Mouse (Mus musculus) left cerebral cortex, postnatal 14 days (tissue): ENCODE data around the gene Grin2b. TPM values are rescaled to one million over a fixed set of nuclear protein-coding genes. Genes with fewer than 3 reads are reported as not detected.

ENCODE experiments used
- DNase-seq, 2 experiments: peaks; one replicate each; pipeline ENCODE4 v3.0.0; 2021 to 2022; ENCODE audit warnings: low spot score in 2 of 2, mixed read lengths in 1 of 2
- intact Hi-C: fragments of 180-260 bp; cut with DNase I; formaldehyde crosslinking; loops from one replicate; pipeline ENCODE4 v1.15.1; 2025
- total RNA-seq, 2 experiments: library from RNA; stranded (reverse); gene quantifications; 2 replicates each; pipeline ENCODE4 v1.2.3; 2021

Grin2b gene
- total RNA-seq, 2 experiments from 2014 or later, result 328 to 355 TPM

- peak in 1 of 2 experiments; percentile 52 for DNase-seq
- intact Hi-C loops, result no loop called here
Observed at GRCm38 (mm10) chr6:135932924-135933323, 240.4 kb downstream of the Grin2b start.

DNA sequence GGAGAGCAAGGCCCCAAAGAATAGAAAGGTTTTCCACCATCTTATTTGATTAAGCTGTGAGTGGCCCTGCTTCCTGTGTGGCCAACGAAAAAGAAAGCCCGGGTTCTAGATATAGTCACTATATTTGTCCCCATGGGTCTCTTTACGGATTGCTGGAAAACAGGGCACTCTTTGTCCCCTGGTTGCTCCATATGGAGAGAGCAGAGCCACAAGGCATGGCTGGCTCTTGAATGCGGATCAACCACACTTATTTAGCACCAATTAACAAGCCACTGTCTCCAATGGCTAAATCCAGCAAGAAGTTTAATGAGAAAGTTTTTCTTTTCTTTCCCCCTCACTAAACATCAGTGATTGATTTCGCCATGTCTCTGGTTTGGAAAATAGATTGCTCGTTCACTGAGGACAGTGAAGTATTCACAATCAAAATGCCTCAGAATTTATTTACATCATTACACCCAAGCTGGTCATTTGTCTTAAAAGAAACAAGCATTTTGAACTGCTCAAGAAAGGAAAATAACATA, 240.9 kb downstream of the Grin2b start:
- intact Hi-C loops, result no loop called here
- no peak for DNase-seq

DNA sequence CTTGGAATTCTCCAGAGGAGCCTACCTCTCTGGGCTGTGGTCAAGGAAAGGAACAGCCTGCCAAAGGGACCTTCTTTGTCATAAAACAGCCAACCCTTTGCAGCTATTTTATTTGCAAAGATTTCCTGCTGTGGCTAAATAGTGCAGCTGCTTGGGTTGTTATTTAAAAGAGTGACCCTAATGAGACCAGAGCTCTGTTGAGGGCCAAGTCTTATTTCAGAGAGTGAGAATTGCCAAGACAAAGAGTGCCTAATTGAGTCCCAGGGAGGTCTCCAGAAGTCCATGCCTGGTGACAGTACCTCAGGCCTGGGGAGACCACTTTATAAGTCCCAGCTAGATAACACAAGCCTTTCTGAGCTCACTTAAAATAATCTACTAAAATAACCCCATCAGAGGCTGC, 255.6 kb downstream of the Grin2b start:
- DNase-seq, result no peak
- intact Hi-C loops, result no loop called here

DNA sequence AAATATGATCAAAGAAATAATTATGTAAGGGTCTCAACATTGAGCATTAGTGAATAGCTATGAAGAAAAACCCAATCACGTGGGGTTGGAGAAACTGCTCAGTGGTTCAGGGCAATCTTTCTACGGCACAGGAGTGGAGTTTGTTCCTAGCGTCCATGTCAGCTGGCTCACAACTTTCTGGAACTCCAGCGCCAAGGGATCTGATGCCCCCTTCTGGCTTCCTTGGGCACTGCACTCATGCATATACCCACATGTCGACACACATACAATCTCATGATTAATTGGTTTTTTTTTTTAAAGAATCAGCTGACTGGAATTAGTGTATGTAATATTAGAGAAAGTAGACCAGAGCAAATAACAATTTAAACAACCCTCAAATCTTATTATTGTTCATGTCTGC, 258.7 kb downstream of the Grin2b start:
- intact Hi-C loops, result no loop called here
- no peak for DNase-seq

GRCm38 (mm10) chr6:135912114-135912513, 261.2 kb downstream of the Grin2b start:
- intact Hi-C loops, result no loop called here
- DNase-seq, result no peak

DNA sequence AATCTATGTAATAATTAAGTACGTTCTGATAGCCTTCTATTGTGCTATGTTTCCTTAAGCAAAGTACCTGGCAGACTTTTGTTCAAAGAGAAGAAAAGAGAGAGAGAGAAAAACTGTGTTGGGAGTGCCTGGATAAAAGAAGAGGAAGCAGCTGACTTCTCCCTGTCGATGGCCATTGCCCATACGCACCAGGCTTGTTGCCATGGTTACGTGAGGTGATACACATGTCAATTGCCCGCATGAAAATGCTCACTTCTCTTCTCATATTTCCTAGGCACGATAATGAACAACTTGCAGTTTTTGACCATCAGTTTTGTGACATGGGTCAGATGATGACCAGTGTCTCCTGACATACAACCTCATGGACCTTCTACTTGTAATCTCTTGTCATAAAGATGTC, 262.2 kb downstream of the Grin2b start:
- intact Hi-C loops, result no loop called here

DNA sequence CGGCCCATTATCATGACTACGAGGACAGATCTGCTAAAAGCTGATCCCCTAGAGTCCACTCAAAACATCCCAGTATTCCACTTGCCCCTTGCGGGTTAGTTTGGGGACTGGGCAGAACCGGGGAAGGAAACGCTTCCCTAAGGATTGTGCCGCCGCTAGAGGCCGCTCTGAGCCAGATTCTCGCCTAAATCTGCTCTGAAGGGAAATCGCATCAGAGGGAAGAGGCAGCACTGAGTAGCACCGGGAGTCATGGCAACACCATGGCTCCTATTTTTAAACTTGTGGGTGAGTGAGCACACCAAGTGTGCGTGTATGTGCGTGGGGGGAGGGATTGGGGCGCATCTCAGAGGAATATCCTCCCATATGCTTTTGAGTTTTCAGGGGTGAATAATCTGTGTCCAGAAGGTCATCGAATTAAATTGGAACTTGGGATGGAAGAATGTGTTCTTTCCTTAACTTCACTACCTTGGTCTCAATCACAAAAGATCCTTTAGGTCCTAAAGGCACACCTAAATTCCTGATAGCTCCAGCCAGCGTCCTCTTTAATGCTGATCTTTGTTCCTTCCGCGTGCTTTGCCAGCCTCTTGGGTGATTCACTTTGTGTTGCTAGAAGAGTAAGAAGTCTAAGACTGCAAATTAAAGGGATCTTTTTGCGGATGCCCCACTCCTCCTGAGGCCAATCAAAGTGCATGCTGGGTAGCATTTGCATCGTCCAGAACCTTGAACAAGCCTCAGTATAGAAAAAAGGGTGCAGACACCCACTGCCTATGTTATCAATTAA, 265.6 kb downstream of the Grin2b start:
- intact Hi-C loops, result loop anchor here (2.0 to 5.0 kb wide), 2 partner anchors 255 to 445 kb away; no protein-coding TSS in a partner anchor
- DNase-seq, result peak; percentile 94

More for the DNA sequence above, 262.2 kb downstream of the Grin2b start:
- no peak for DNase-seq

DNA sequence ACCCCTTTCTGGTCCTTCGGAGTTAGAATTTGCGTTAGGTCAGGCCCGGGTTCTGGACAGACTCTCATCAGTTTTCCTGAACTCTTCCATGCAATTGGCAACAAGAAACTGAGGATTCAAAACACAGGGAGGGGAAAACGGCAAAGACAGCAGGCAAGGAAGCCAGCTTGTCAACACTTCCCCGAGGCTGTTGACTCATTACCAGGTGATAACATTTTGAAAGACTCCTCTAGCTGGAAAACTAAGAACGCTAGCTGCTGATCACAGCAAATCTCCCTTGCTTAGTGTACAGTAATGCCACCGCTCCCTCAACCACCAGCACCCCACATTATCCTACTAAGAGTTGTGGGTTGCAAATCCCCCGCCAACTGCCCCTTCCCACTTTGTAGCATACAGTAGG, 266.2 kb downstream of the Grin2b start:
- intact Hi-C loops, result loop anchor here (2.0 to 5.0 kb wide), 2 partner anchors 255 to 446 kb away; no protein-coding TSS in a partner anchor
- DNase-seq, result no peak

DNA sequence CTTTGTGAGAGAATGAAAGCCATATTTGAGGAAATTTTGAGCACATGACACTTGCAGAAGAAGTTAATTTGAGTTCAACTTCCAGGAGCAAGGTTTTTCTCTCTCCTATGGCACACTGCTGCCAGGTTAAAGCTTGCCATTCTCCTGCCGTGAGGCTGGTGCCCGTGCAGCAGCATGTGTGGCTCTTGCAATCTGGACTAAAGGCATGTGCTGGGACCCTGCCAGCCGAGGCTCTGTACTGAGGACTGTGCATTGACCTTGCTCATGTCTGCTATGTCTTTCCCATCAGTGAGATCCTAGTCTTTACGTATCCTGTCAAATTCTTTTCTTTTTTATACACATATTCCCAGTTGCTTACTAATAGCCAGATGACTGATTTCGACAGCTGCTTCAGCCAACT, 268.9 kb downstream of the Grin2b start:
- intact Hi-C loops, result no loop called here
- DNase-seq, result no peak

- intact Hi-C loops, result loop anchor here (2.0 kb wide), 1 partner anchor 458 kb away; no protein-coding TSS in a partner anchor
- DNase-seq, result peak; percentile 70 to 72
Observed at GRCm38 (mm10) chr6:135900410-135900809, 272.9 kb downstream of the Grin2b start.

- peak; percentile 76 to 80 for DNase-seq
- intact Hi-C loops, result no loop called here
Observed at GRCm38 (mm10) chr6:135899225-135899624, 274.1 kb downstream of the Grin2b start.

GRCm38 (mm10) chr6:135894793-135895228, 278.5 kb downstream of the Grin2b start:
- DNase-seq, result no peak
- intact Hi-C loops, result no loop called here

GRCm38 (mm10) chr6:135882611-135883010, 290.7 kb downstream of the Grin2b start:
- no peak for DNase-seq

GRCm38 (mm10) chr6:135876163-135876726, 297.1 kb downstream of the Grin2b start:
- intact Hi-C loops, result no loop called here

More at GRCm38 (mm10) chr6:135882611-135883010, 290.7 kb downstream of the Grin2b start:
- intact Hi-C loops, result no loop called here

GRCm38 (mm10) chr6:135874626-135875025, 298.7 kb downstream of the Grin2b start:
- intact Hi-C loops, result no loop called here
- no peak for DNase-seq

More at GRCm38 (mm10) chr6:135876163-135876726, 297.1 kb downstream of the Grin2b start:
- no peak for DNase-seq

- peak; percentile 68 to 77 for DNase-seq
- intact Hi-C loops, result no loop called here
Observed at GRCm38 (mm10) chr6:135865832-135866231, 307.5 kb downstream of the Grin2b start.

DNA sequence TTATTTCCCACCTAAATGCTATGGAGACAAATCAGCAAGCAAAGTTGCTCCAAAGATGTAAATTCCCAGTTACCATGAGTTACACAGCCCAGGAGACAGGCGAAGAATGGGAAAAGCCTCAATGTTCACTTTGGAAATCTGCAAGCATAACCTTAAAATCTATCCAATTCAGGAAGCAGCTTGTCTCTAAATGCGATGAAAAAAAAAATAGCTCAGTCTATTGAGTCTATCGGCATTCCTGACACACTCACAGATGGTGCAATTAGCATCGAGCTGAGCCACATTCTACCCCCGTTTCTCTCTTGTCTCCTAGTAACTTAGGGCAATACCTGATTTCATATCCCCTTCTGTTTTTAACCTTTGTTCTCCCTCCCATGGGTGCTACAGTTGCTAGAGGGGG, 309.3 kb downstream of the Grin2b start:
- intact Hi-C loops, result no loop called here
- DNase-seq, result peak; percentile 48 to 49

- peak; percentile 79 to 90 for DNase-seq
- intact Hi-C loops, result no loop called here
Observed at GRCm38 (mm10) chr6:135859502-135859901, 313.8 kb downstream of the Grin2b start.

DNA sequence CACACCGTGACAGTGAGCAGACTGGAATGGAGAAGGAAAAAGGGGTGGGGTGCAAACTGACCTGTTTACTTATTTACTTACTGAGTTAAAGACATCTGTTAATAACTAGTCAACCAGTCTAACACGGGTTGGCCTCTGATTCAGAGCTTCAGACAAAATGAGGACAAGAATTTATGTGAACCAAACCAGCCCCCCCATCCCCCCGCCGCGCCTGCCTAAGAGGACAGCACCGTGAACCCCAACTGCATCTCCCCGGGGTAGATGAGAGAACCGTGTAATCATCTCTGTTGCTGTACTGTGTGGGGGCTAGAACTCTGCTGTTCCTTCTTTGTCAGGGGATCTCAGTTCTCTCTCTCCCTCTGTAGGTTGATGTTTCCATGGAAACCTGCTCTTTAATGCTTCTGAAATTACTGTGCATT, 319.1 kb downstream of the Grin2b start:
- intact Hi-C loops, result no loop called here
- peak in 1 of 2 experiments; percentile 67 for DNase-seq

GRCm38 (mm10) chr6:135843755-135844154, 329.6 kb downstream of the Grin2b start:
- intact Hi-C loops, result no loop called here

More at GRCm38 (mm10) chr6:135843755-135844154, 329.6 kb downstream of the Grin2b start:
- DNase-seq, result no peak
